Mouse (Mus musculus): ENCODE data around the gene Sik1.

Sik1 gene

DNA sequence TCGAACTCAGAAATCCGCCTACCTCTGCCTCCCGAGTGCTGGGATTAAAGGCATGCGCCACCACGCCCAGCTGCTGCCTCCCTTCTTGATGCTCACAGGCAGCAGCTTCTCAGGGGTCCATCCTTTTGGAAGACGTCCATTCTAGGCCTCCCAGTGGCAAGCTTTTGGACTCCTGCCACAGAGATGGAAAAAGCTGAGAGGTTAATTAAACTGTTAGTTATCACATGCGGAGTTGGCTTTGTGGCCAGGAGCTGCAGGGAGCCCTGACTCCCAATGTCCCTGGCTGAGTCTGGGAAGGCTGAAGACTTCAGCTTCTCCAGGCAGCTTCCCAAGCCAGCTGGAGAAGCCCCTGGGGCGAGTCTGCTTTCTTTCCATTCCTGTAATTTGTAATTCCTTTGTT is 49.6 kb downstream of the Sik1 start:
- peak in 1 of 2 experiments; percentile 14 for DNase-seq

DNA sequence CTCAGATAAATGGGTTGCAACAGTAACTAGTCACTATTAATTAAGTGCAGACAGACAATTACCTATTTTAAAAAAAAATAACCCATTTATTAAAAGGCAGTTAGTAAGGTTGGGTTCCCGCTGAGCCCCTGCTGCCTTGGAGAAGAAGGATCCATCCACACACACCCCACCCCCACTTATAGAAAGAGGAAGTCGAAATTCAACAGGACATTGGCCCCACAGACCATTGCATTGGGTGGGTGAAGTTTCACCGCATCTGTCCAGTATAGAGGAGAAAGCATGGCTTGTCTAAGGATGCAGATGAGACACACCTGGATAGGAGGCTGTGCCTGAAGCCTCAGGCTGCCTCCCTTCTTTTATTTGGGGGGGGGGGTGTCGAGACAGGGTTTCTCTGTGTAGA is 50.0 kb downstream of the Sik1 start:
- no peak for DNase-seq

DNA sequence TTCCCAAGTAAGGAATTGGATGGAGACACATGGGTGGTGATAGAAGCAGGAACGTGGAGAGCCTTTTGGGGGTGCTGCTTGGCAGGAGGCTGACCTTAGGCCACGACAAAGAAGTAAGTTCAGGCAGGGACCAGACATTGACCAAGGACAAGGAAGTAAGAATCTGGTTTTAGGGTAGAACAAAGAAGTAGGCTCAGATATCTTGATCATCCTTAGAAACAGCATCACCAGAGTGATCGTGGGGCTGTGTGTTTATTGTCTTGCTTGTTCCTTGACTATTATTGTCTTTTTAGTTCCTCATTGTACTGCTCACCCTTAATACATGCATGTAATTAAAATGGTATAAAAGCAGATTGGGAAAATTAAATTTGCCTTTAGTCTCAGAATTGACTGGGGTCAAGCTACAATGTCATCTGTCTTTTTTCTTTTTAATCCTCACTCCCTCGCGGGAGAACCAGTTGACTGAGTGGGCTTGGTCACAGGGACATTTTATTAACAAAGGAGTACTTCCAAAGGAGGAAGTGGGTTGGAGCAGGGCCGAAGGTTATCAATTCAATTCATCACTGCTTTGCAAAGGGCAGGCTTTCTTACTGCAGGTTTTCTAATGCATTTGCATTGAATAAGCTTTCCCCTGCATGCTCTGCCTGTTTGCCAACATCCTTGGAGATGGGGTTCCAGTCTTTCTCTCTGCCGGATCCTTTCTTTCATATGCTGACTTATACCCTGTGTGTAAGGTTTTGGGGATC is 53.2 kb downstream of the Sik1 start:
- DNase-seq: no peak

GRCm38 (mm10) chr17:31800852-31801363 is 54.7 kb downstream of the Sik1 start:
- DNase-seq: no peak

DNA sequence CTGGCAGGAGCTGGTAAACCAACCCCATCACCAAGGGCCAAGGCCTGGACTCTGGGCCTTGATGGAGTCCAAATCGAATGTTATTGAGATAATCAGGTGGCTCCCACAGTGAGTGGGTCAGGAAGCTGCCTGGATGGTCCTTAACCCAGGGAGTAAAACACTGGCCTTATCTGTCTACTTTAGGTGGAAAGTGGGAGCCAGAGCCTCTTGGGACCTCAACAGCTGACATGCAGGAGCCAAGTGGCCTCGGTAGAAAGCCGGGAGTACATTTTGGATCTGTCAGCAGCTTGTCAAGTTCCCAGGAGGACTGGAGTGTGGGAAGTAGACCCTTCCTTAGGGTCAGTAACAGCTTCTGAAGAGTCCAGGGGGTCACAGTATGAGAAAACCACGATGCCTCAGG is 59.7 kb downstream of the Sik1 start:
- DNase-seq: no peak
